Mouse (Mus musculus): Measurements from ENCODE around the gene Rasal3.
A peak's percentile ranks its signal among the peaks of the same experiment; 100 is the strongest.

Rasal3 gene

DNA sequence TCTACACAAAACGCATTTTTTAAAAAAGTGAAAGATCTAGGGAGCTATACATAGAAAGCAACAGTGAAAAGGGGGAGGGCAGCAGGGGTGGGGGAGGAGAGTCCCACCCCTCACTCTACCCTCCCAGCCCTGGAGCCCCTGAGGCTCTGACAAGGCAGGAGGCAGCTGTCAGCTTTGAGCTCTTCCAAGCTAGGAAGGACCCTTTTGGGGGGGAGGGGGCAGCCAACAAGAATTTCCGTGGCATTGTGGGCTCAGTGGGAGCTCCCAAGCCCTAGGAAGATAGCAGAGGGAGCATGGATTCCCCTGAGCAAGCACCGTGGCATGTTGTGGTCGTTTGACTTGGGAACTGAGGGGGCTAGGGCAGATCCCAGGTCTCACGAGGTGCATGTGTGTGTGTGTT, 49.2 kb downstream of the Rasal3 start:
- DNase-seq (ENCODE audit: low spot score), result no peak

DNA sequence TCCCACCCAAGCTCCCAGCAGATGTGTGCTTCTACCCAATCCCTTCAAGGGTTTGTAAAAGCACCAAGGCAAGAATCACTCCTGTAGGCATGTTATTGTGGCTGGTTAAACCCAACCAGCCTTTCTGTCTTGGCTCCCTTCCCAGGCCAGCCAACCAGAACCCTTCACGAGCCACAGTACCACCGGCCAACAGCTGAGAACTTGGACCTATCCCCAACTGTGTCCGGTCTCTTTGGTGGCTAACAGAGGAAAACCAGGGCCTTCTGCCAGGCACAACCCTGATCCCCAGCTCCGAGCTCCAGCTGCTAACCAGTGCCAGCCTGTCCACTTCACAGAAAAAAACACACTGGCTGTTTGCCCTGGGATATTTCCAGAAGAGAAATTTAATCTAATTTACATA, 49.7 kb downstream of the Rasal3 start:
- no peak for DNase-seq (ENCODE audit: low spot score)

DNA sequence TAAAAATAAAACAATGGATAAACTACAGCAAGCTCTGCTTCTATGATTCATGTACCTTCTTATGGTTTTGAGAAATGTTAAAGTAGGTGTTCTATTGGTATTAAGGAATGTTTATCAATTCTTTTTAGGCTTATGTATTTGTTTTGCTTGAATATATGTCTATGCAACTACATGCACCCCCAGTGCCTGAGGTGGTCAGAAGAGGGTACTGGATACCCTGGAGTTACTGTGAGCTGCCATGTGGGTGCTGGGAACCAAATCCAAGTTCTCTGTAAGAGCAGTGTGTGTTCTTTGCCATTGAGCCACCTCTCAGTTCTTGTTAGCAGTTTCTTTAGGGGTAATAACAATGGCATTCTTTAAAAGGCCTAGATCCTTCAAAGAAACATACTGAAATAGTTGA, 51.7 kb downstream of the Rasal3 start:
- DNase-seq (ENCODE audit: low spot score), result no peak

DNA sequence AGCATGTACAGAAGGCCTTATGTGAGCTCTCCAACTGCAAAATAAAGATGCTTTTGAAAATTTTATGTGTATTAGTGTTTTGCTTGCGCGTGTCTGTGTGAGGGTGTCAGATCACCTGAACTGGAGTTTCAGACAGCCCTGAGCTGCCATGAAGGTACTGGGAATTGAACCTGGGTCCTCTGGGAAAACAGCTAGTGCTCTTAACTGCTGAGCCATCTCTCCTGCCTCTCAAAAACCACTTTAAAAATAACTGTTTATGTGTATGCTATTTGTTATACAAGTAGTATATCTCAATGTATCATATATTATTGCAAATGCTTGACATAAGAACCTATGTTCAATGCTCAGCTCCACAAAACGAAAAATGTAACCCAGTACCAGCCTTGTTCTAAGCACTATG, 52.1 kb downstream of the Rasal3 start:
- DNase-seq (ENCODE audit: low spot score), result no peak

DNA sequence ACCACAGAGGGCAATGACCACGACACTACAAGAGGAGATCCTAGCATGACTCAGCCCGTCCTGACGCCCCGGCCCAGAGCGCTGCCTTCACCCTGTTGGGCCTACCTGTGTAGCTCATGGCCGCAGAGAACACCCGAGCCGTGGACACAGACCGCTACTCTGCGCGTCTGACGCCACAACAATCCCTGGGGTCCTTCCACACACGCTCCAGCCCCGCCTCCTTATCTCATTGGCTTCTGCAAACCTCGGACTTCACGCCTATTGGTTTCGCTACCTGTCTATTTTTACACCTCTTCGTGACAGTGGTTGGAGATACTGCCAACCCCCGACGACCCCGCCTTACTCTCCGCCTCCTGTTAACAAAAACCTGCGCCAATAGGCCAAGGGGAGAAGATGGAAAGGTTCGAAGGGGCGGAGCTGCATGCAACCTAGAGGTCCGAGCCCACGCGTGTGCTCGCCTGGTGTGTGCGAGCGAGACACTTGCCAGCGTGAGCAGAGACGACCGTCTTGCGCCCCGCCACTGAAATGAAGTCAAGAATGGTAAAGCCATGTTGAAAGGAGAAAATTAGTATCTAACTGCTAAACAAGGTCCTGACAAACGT, 52.9 kb downstream of the Rasal3 start, which contains the start of gene Akap8l:
Gene Akap8l (minus strand): TSS at position 226 of the 602 bp plus-strand sequence.
- DNase-seq (ENCODE audit: low spot score), result peak; percentile 98

DNA sequence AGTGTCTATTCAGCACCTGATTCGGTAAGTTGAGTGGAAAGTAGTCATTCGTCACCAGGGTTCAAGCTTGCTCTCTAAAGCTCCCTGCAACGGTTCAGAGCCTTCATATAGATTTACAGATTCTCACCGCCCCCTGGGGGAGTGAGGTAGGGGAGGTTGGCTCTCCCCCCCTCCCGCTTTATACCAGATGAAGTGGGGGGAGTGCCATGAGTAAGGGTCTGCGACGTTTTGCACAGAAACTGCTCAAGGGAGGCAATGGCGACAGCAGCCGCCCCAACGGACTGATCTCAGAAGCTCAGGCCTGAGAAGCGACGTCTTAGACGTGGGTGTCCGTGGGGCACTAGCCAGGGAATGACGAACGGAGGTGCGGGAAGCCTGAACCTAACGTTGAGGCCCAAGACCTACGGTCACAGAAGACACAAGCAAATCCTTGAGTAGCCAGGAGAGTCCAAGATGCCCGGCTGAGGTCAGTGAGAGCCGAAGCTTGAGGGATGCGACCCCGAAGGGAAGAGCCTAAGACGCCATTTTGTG, 53.5 kb downstream of the Rasal3 start:
- peak; percentile 21 for DNase-seq (ENCODE audit: low spot score)

DNA sequence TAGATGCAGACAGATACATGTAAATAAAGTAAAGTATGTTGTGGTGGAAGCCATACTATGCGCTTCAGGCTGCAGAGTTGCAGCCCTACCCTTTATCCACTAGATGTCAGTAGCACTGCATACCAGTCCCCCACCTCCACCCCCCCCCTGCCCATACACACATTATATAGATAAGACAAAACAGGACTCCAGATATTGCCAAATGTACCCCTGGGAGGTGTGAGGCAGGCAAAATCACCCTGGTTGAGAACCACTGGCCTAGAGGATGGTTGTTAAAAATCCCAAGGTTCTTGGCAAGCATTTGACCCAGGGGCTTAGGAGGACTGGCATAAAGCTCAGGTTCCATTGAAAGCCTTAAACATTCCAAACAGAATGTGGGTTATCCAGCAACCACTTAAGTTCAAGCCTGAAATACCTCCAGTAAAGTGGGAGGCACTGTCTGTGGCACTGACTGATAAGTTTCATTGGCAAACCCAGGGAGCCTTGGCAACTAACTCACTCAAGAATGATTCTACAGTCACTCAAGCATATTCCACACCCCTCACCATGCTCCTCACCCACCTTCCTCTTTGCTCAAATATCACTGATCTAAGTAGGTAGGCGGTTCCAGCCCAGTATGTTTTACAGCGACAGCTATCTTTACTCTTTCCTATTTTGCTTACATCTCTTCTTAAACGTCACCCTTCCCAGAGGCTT, 54.2 kb downstream of the Rasal3 start:
- DNase-seq (ENCODE audit: low spot score), result peak; percentile 54

DNA sequence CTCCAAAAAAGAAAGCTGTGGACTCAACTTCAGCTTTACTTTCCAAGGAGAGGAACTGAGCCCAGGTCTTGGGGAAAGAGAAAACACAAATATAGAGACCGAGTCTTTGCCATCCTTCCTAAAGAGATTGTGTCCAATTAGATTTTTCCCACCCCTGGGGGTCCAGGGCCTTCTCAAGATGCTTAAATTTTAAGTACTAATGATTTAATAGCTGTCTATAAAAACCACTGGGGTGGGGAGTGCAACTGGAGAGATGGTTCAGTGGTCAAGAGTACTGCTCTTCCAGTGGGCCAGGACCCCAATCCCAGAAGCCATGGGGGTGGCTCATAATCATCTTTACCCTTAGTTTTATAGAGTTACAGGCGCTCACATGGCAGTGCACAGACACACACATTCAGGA, 55.0 kb downstream of the Rasal3 start:
- no peak for DNase-seq (ENCODE audit: low spot score)

DNA sequence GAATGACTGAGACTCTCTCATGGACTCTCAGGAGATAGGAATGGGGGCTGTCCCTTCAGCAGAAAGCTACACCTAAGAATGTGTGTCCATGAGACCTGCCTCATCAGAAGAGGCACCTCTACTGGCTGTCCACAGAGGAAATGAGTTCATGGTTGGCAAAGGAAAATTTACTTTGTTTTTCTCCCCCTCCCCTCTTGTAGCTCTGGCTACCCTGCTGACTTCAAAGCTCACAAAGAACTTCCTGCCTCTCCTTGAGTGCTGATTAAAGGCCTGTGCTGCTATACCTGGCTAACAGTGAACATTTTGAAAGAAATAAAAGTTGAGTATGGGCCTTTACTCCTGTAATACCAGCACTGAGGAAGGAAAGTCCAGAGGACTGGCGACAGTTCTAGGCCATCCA, 62.3 kb downstream of the Rasal3 start:
- no peak for DNase-seq (ENCODE audit: low spot score)

Data from yolk sac, embryonic 10.5 days (tissue).